Mouse (Mus musculus): ENCODE measurements around the gene Immp2l.

DNA sequence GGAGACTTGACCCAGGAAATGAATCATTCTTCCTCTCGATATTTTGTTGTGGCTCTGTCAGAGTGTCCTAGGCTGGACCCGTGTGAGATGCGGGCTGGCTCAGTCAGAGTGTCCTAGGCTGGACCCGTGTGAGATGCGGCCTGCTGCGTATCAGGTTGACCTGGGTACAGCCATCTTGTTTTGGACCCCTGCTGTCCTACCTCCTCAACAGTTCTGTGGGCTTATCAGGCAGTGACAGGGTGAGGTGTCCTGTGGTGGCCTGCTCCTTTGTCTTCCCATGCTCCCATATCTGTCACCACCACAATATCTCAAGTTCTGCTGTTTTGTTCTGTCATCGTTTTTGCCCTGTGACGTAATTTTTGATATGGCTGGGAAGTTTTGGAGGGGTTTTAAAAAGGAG is 250.2 kb downstream of the Immp2l start:
- TF ChIP-seq GATA1 (IDR thresholded peaks at IDR 0.05; ENCODE audit: borderline replicate concordance, low read length) (no peak), FLI1 (IDR thresholded peaks at IDR 0.05; ENCODE audit: low read length) (no peak)
